Mouse (Mus musculus) cortical plate, adult 2 months (tissue): Measurements from ENCODE around the gene Rilp. TPM values are rescaled to one million over a fixed set of nuclear protein-coding genes. Genes with fewer than 3 reads are reported as not detected.

Source experiments
- H3K27ac ChIP-seq: fragments of 200-500 bp; 2 replicates; pipeline ENCODE4 v1.5.1; 2012; ENCODE audit warnings: low read length, control low read depth, inconsistent platforms; ENCODE audit not compliant: insufficient read depth
- H3K4me1 ChIP-seq: fragments of 200-500 bp; 2 replicates; pipeline ENCODE4 v1.6.1; 2011; ENCODE audit warnings: low read length; ENCODE audit not compliant: control insufficient read depth, insufficient read depth
- H3K4me3 ChIP-seq: fragments of 200-500 bp; 2 replicates; pipeline ENCODE4 v1.5.1; 2011; ENCODE audit warnings: mild to moderate bottlenecking, low read length, control low read depth; ENCODE audit not compliant: insufficient read depth
- CTCF ChIP-seq: fragments of 200-500 bp; IDR thresholded peaks from 2 replicates; pipeline ENCODE4 v1.5.1; 2011; ENCODE audit warnings: mild to moderate bottlenecking, control low read depth, low read length; ENCODE audit not compliant: insufficient read depth; ENCODE audit errors: extremely low read depth
- POLR2A ChIP-seq: fragments of 200-500 bp; IDR thresholded peaks from 2 replicates; pipeline ENCODE4 v1.6.1; 2011; ENCODE audit warnings: mild to moderate bottlenecking, low read length, control low read depth; ENCODE audit not compliant: insufficient read depth; ENCODE audit errors: extremely low read depth
- polyA plus RNA-seq: library from polyadenylated mRNA; depleted of rRNA; stranded (reverse); fragments of >200 nt; gene quantifications from 2 replicates; pipeline ENCODE4 v1.2.3, GENCODE M21; 2012

Gene Rilp
- polyA plus RNA-seq, 1 experiment = 2.8 TPM

- TF ChIP-seq CTCF (no peak), POLR2A (no peak)
These were observed 28.5 kb downstream of the Rilp start for GRCm38 (mm10) chr11:75538184-75538969.

GRCm38 (mm10) chr11:75538970-75539299 lies 29.0 kb downstream of the Rilp start:
- Histone ChIP-seq H3K4me3 (no peak overlapping the region), H3K4me1 (peaks cover 11% of the 10 kb centered on the region), H3K27ac (peak overlapping the region; percentile 95; the same call in 1 of the 2 replicates)
- TF ChIP-seq CTCF (no peak), POLR2A (no peak)

More at GRCm38 (mm10) chr11:75538184-75538969, 28.5 kb downstream of the Rilp start:
- Histone ChIP-seq H3K4me1 (peaks cover 12% of the 10 kb centered on the region), H3K27ac (peak overlapping the region; percentile 95), H3K4me3 (no peak overlapping the region)

- H3K4me1 ChIP-seq = peaks cover 12% of the 10 kb centered on the region
- no peak overlapping the region for H3K27ac ChIP-seq
- H3K4me3 ChIP-seq = no peak overlapping the region
- TF ChIP-seq POLR2A (no peak), CTCF (no peak)
These were observed 30.3 kb downstream of the Rilp start for GRCm38 (mm10) chr11:75540209-75540608.

GRCm38 (mm10) chr11:75540710-75541581 lies 31.1 kb downstream of the Rilp start:
- Histone ChIP-seq H3K4me3 (no peak overlapping the region), H3K4me1 (peaks cover 11% of the 10 kb centered on the region), H3K27ac (0 out of 2 replicates have a peak overlapping the region, but pooled peaks have one; percentile 2)
- no peak for TF ChIP-seq CTCF
- TF ChIP-seq POLR2A = no peak

- Histone ChIP-seq H3K27ac (no peak overlapping the region), H3K4me3 (no peak overlapping the region), H3K4me1 (peaks cover 5% of the 10 kb centered on the region; the same call in 1 of the 2 replicates)
- TF ChIP-seq POLR2A = no peak
- TF ChIP-seq CTCF = no peak
These were observed 34.8 kb downstream of the Rilp start for GRCm38 (mm10) chr11:75544713-75545112.

- Histone ChIP-seq H3K4me1 (peaks cover 3% of the 10 kb centered on the region; the same call in 1 of the 2 replicates), H3K27ac (no peak overlapping the region), H3K4me3 (no peak overlapping the region)
- no peak for TF ChIP-seq CTCF
These were observed 36.2 kb downstream of the Rilp start for GRCm38 (mm10) chr11:75546057-75546456.

GRCm38 (mm10) chr11:75549658-75550111 lies 39.8 kb downstream of the Rilp start:
- Histone ChIP-seq H3K4me1 (peaks cover 6% of the 10 kb centered on the region), H3K27ac (no peak overlapping the region)

GRCm38 (mm10) chr11:75550200-75550946 lies 40.5 kb downstream of the Rilp start:
- no peak overlapping the region for H3K27ac ChIP-seq
- H3K4me3 ChIP-seq = no peak overlapping the region
- TF ChIP-seq CTCF = no peak
- TF ChIP-seq POLR2A = no peak
- peaks cover 5% of the 10 kb centered on the region for H3K4me1 ChIP-seq

More at GRCm38 (mm10) chr11:75549658-75550111, 39.8 kb downstream of the Rilp start:
- no peak overlapping the region for H3K4me3 ChIP-seq
- TF ChIP-seq CTCF = no peak
- no peak for TF ChIP-seq POLR2A

GRCm38 (mm10) chr11:75551321-75551720 lies 41.4 kb downstream of the Rilp start:
- Histone ChIP-seq H3K4me3 (no peak overlapping the region), H3K27ac (peak overlapping the region; percentile 49; the same call in 1 of the 2 replicates), H3K4me1 (peaks cover 5% of the 10 kb centered on the region)
- no peak for TF ChIP-seq CTCF
- no peak for TF ChIP-seq POLR2A
